ENCODE assay signal across 19 mouse cellular contexts in genomic region chr7:31291721-31292120, GRCm38 (mm10). TPM values are rescaled to one million over a fixed set of nuclear protein-coding genes. Genes with fewer than 3 reads are reported as not detected.
A peak's percentile ranks its signal among the peaks of the same experiment; 100 is the strongest.
DNase-seq lines count a peak whose midpoint lies in the region; ATAC-seq lines count a peak whose summit lies in the region.
"Had no signal": no experiment of that assay in that cellular context is flagged by ENCODE, and none has a peak within 500 bp of the region (broad histone marks: within the 10 kb centered on the region; RNA-seq: fewer than 3 reads in every experiment).

Gene Scgb1b2, minus strand, starts transcription at chr7:31291821.

- H3K27ac ChIP-seq in heart, embryonic 11.5 days (ENCODE audit: low read depth, low read length), result no peak within 1 kb of the TSS

- H3K36me3 ChIP-seq in heart, embryonic 11.5 days (ENCODE audit: control insufficient read depth, insufficient read depth, low read length), result no peaks in the 10 kb centered on the region
- H3K36me3 ChIP-seq: G1E had no signal

- no peaks in the 10 kb centered on the region for H3K4me1 ChIP-seq in heart, embryonic 11.5 days (ENCODE audit: control insufficient read depth, insufficient read depth, low read length)

- no peak within 1 kb of the TSS for H3K9ac ChIP-seq in heart, embryonic 11.5 days (ENCODE audit: low read depth, low read length)

- no peak within 1 kb of the TSS for H3K4me2 ChIP-seq in heart, embryonic 11.5 days

- no peaks in the 10 kb centered on the region for H3K27me3 ChIP-seq in heart, embryonic 11.5 days (ENCODE audit: control insufficient read depth, insufficient read depth, low read length)

- peak; percentile 55 for DNase-seq in heart, adult 11 months
- DNase-seq: adrenal gland, adult 2 months; adrenal gland, adult 8-10 months; adrenal gland, postnatal 10 days; adrenal gland, postnatal 14 days; adrenal gland, postnatal 25 days; adrenal gland, postnatal 36 days; B cell, adult 2 months; cerebellum, adult 11 months; cerebellum, adult 11-12 months; cerebellum, adult 18-20 months; cerebellum, adult 2 months had no signal

- H3K9me3 ChIP-seq in heart, embryonic 11.5 days (replicated peaks; ENCODE audit: control insufficient read depth, low read length), result peaks cover 8% of the 10 kb centered on the region; the same call in 1 of the 2 replicates

- no peak within 1 kb of the TSS for H3K4me3 ChIP-seq in heart, embryonic 11.5 days (ENCODE audit: low read depth, low read length)

- 73% methylated on average over 3 of the region's 3 CpGs for WGBS in heart, embryonic 11.5 days (ENCODE audit: insufficient replicate concordance)

- no peak for ATAC-seq in heart, embryonic 11.5 days (replicated peaks; ENCODE audit: insufficient number of reproducible peaks, low FRiP score, low TSS enrichment)
- ATAC-seq: activated CD4-positive, CD25-positive, alpha-beta regulatory T cell, adult 4 months; CD4-positive, CD25-positive, alpha-beta regulatory T cell, adult 4 months; Patski had no signal

RNA-seq across cellular contexts. Expression of gene Scgb1b2, which starts in this region (rescaled TPM):
- not detected in 2 replicates for polyA plus RNA-seq in heart, embryonic 11.5 days (2014; fragmentation: Nextera tagmentation; extraction: Ambion mirVana)
- polyA plus RNA-seq: adrenal gland, adult 2 months; brain, embryonic 14.5 days; C2C12; CD4-positive, CD25-positive, alpha-beta regulatory T cell, adult 4 months; cerebellum, adult 2 months; G1E; Patski had no signal
